Mouse (Mus musculus) G1E (cell line): ENCODE measurements around the gene Xpnpep1. TPM values are rescaled to one million over a fixed set of nuclear protein-coding genes. Genes with fewer than 3 reads are reported as not detected.

Source experiments
- ATAC-seq: 2 replicates; pipeline ENCODE4 v1.8.0; 2016; ENCODE audit warnings: mild to moderate bottlenecking; ENCODE audit not compliant: insufficient number of reproducible peaks, poor library complexity, low FRiP score, severe bottlenecking; ENCODE audit errors: extremely low read depth
- DNase-seq: peaks from one replicate; pipeline ENCODE4 v3.0.0; 2012; ENCODE audit warnings: low spot score
- H3K27me3 ChIP-seq: 2 replicates; pipeline ENCODE4 v1.6.1; 2012; ENCODE audit warnings: mild to moderate bottlenecking, low read length, inconsistent platforms; ENCODE audit not compliant: insufficient read depth
- H3K36me3 ChIP-seq: replicated peaks from 2 replicates; pipeline ENCODE3; 2012; ENCODE audit warnings: mild to moderate bottlenecking, inconsistent platforms
- H3K4me1 ChIP-seq: 2 replicates; pipeline ENCODE4 v1.6.1; 2012; ENCODE audit warnings: low read depth, low read length, inconsistent platforms, mixed read lengths; ENCODE audit not compliant: insufficient read depth
- H3K4me3 ChIP-seq: 2 replicates; pipeline ENCODE4 v1.5.1; 2012; ENCODE audit warnings: low read depth, mild to moderate bottlenecking, inconsistent platforms, low read length, moderate library complexity, mixed read lengths
- H3K9me3 ChIP-seq: replicated peaks from 2 replicates; pipeline ENCODE4 v1.6.1; 2012; ENCODE audit warnings: inconsistent platforms
- CTCF ChIP-seq: IDR thresholded peaks from 2 replicates; pipeline ENCODE4 v1.5.1; 2012; ENCODE audit warnings: low read depth, low read length, inconsistent platforms, mixed read lengths
- GATA1 ChIP-seq: IDR thresholded peaks from 2 replicates; pipeline ENCODE4 v1.6.1; 2012; ENCODE audit warnings: borderline replicate concordance, low read length, inconsistent platforms, mixed read lengths
- GATA2 ChIP-seq: IDR thresholded peaks from 2 replicates; pipeline ENCODE4 v1.6.1; 2012; ENCODE audit warnings: low read depth, low read length, inconsistent platforms, borderline replicate concordance
- POLR2AphosphoS5 ChIP-seq: IDR thresholded peaks from 2 replicates; pipeline ENCODE4 v1.6.1; 2012; ENCODE audit warnings: low read depth, low read length, inconsistent platforms; ENCODE audit not compliant: insufficient replicate concordance
- TAL1 ChIP-seq: conservative IDR thresholded peaks from 2 replicates; pipeline ENCODE4 v1.6.1; 2012; ENCODE audit warnings: low read depth, low read length, inconsistent platforms, mixed read lengths
- polyA plus RNA-seq: library from polyadenylated mRNA; stranded (reverse); fragments of >175 nt; gene quantifications from 2 replicates; pipeline ENCODE4 v1.2.3, GENCODE M21; 2012
- total RNA-seq, 2 experiments: library from RNA; stranded (forward) in 1 of 2; stranded (reverse) in 1 of 2; fragments of 200-1000 nt in 1 of 2; fragments of >200 nt in 1 of 2; fragmentation: Nextera tagmentation in 1 of 2; gene quantifications; 2 replicates each; pipeline ENCODE4 v1.2.3; 2014 to 2017

Gene Xpnpep1
- total and polyA plus RNA-seq, 3 experiments: 180 to 385 (median 219) TPM

- DNase-seq: no peak
- TF ChIP-seq POLR2AphosphoS5 (no peak), GATA1 (no peak), TAL1 (no peak), CTCF (no peak), GATA2 (no peak)
- no peaks in the 10 kb centered on the region for H3K4me1 ChIP-seq
- H3K36me3 ChIP-seq: no peaks in the 10 kb centered on the region
- no peaks in the 10 kb centered on the region for H3K9me3 ChIP-seq
- no peak overlapping the region for H3K4me3 ChIP-seq
- peaks cover 3% of the 10 kb centered on the region; the same call in 1 of the 2 replicates for H3K27me3 ChIP-seq
- ATAC-seq: no peak
Observed at GRCm38 (mm10) chr19:52962745-52963144, 77.3 kb downstream of the Xpnpep1 start.

GRCm38 (mm10) chr19:52922678-52923495 is 117.1 kb downstream of the Xpnpep1 start:
- Histone ChIP-seq H3K4me3 (no peak overlapping the region), H3K36me3 (no peaks in the 10 kb centered on the region), H3K9me3 (no peaks in the 10 kb centered on the region), H3K4me1 (no peaks in the 10 kb centered on the region), H3K27me3 (no peaks in the 10 kb centered on the region)
- DNase-seq (no peak), ATAC-seq (no peak)
- no peak for TF ChIP-seq POLR2AphosphoS5
- TF ChIP-seq GATA2: no peak
- TF ChIP-seq TAL1: no peak
- no peak for TF ChIP-seq CTCF
- TF ChIP-seq GATA1: no peak

- no peak for ATAC-seq
- Histone ChIP-seq H3K27me3 (no peaks in the 10 kb centered on the region), H3K4me3 (no peak overlapping the region), H3K4me1 (no peaks in the 10 kb centered on the region), H3K9me3 (no peaks in the 10 kb centered on the region), H3K36me3 (no peaks in the 10 kb centered on the region)
- no peak for TF ChIP-seq TAL1
- no peak for TF ChIP-seq POLR2AphosphoS5
- no peak for TF ChIP-seq GATA1
- no peak for TF ChIP-seq CTCF
- no peak for TF ChIP-seq GATA2
- no peak for DNase-seq
Observed at GRCm38 (mm10) chr19:52904182-52904581, 135.8 kb downstream of the Xpnpep1 start.

GRCm38 (mm10) chr19:52891807-52892442 is 148.1 kb downstream of the Xpnpep1 start:
- TF ChIP-seq GATA1: no peak
- TF ChIP-seq GATA2: no peak
- TF ChIP-seq TAL1: no peak
- no peak for TF ChIP-seq POLR2AphosphoS5
- TF ChIP-seq CTCF: no peak
- Histone ChIP-seq H3K4me1 (no peaks in the 10 kb centered on the region), H3K9me3 (no peaks in the 10 kb centered on the region), H3K27me3 (no peaks in the 10 kb centered on the region), H3K4me3 (no peak overlapping the region), H3K36me3 (no peaks in the 10 kb centered on the region)
- DNase-seq (no peak), ATAC-seq (no peak)

Other genes starting within 250 kb of the Xpnpep1 start
- 80.2 and 89.2 TPM in 2 replicates for gene Add3, start 100.2 kb upstream of the Xpnpep1 start, total RNA-seq (2014; fragmentation: Nextera tagmentation)
- gene Add3, start 100.2 kb upstream of the Xpnpep1 start, total RNA-seq (2017): 78.0 and 81.6 TPM in 2 replicates
- gene Add3, start 100.2 kb upstream of the Xpnpep1 start, polyA plus RNA-seq: 9.2 and 10.9 TPM in 2 replicates